Mouse (Mus musculus): ENCODE measurements around the gene Gm5767.

Gene Gm5767

GRCm38 (mm10) chr16:8670041-8671035 is 10.2 kb upstream of the Gm5767 start:
- DNase-seq (ENCODE audit: low spot score) = no peak

DNA sequence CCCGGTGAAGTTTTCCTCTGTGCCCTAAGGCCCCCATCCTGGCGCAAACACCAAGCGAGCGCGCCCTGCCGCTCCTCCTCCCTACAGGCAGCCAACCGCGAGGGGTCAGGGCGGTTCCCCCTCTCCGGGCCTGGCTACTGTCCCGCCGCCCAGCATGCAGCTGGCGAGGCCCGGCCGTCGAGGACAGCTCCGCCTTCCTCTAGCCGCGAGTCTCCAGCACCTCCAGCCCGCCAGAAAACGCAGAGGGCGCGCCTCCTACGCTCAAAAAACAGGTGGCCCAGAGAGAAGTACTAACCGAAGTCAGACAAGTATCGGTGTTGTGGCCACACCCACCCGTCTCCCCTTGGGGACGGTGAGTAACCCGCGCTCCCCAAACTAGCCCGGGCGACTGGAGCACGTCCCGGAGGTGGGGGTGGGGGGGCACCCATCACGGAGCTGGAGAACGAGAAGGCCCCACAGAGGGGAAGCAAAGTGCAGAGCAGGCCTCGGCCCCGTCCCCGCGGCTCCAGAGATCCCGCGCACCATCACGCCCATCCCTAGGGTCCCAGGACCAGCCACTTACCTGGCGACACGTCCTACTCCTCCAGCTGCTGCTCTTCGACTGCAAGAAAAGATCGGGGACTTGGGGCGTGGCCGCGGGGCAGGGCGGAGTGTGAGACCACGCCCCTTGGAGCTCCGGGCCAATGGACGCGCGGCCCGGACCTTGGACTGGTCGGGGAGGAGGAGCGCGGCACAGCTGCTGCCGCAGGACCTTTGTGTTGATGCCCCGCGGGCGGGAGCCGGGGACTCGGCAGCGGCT is 8.8 kb upstream of the Gm5767 start, which contains the start of gene Carhsp1:
Gene Carhsp1 (minus strand): TSS at position 605 of the 799 bp plus-strand sequence.
- DNase-seq (ENCODE audit: low spot score) = peak; percentile 89

- DNase-seq (ENCODE audit: low spot score) = no peak
Measured at GRCm38 (mm10) chr16:8672350-8672687, 8.3 kb upstream of the Gm5767 start.

- no peak for DNase-seq (ENCODE audit: low spot score)
Measured at GRCm38 (mm10) chr16:8672811-8673210, 7.8 kb upstream of the Gm5767 start.

GRCm38 (mm10) chr16:8673343-8673742 is 7.2 kb upstream of the Gm5767 start:
- no peak for DNase-seq (ENCODE audit: low spot score)

DNA sequence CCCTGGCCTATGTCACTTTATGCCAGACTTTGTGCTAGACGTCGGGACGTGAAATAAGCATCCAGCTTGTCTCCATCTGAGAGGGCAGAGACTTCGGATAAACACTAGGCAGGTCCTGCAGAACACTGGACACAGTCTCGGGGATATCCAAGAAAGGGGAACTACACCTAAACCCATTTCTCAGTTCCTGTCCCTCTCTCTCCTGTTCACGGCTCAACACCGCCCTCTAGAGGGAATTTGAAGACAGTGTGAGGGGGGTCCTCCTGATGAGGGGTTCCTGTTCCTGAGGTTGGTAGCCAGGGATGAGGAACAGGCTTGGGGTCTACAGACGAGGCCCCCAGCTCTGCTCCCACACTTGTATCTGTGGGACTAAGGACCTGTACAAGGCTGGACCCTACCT is 6.4 kb upstream of the Gm5767 start:
- no peak for DNase-seq (ENCODE audit: low spot score)

GRCm38 (mm10) chr16:8675559-8675958 is 5.0 kb upstream of the Gm5767 start:
- no peak for DNase-seq (ENCODE audit: low spot score)

- DNase-seq (ENCODE audit: low spot score) = no peak
Measured at GRCm38 (mm10) chr16:8676228-8676627, 4.3 kb upstream of the Gm5767 start.

DNA sequence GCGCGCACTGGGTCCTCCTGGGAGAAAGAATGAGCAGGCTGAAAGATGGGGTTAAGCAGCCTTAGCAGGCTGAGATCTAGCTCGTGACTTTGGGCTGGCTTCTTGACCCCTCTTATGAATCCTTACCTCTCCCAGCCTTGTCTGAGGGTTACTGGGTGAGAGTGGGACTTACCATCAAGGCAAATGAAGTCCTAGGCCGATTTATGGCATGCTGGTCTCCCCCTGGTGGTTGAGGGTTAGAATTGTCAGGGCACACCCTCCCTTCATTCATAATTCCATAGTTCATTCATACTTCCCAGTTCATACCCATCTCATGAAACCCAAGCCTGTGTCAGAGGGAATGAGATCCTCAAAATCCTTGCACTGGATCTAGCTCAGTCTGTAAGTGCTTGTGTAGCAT is 3.8 kb upstream of the Gm5767 start:
- DNase-seq (ENCODE audit: low spot score) = peak; percentile 55

- DNase-seq (ENCODE audit: low spot score) = no peak
Measured at GRCm38 (mm10) chr16:8678035-8678434, 2.5 kb upstream of the Gm5767 start.

DNA sequence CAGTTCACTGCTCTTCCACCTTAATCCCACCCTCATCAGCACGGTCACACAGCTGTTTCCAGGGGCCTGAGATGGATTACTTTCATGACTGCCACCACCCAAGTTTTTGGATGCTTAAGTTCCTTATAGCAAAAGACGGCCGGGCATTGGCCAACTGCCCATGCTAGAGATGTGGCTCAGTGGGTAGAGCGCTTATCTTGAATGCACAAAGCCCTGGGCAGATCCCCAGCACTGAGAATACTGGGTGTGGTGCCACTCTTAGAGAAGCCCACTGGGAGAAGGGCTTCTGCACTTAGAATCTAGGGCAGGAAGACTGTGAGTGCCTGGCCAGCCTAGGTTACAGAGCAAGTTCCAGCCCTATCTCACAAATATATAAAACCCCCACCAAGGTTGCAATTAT is 1.9 kb upstream of the Gm5767 start:
- no peak for DNase-seq (ENCODE audit: low spot score)

- DNase-seq (ENCODE audit: low spot score) = no peak
Measured at GRCm38 (mm10) chr16:8679780-8680179, 790 bp upstream of the Gm5767 start.

DNA sequence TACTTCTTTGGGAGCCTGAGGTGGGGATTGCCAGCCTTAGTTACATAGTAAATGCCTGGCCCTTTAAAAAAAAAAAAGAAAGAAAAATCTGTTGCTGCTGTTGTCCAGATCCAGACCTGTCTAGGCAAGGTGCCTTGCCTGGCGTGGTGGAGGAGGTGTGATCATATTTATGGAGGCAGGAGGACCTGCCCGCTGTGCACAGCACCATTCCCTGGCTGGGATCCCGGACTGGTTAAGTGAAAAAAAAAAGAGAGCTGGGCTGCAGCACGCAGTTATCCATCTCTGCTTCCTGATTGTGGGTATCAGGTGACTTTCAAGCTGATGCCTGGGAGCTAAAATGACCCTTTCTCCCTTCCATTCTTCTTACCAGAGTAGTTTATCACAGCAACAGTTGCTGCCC is 4.5 kb downstream of the Gm5767 start:
- DNase-seq (ENCODE audit: low spot score) = no peak

DNA sequence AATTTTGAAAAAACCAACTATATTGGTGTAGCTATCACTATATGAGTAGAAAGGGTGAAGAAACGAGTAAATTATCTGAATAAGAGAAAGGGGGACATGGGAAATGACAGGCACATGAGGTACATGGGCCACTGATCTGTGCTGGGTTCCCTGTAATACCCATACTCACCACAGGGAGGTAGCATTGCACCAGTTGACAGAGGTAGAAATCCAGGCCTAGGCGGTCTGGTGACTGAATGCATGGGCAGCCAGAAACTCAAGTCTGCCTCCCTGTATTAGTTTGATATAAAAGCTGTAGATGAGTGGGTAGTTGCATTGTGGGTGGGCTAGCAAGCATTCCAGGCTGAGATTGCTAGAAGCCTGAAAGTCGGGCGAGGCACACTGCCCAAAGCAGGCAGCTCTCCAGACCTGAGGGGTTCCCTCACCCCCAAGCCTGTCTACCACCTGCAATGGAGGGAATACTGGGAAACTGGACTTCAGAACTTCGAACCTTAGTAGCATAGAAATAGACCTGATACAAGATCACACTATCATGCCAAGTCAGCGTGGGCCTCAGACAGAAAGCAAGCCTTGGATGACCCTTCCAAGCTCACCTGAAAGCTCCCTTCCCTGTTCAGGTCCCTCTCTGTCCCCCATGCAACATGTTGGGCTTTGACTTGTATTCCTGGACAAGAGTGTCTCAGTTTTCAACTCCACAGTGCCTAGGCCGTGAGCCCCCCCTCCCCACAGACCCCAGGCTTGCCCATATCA is 5.7 kb downstream of the Gm5767 start:
- DNase-seq (ENCODE audit: low spot score) = peak; percentile 71

DNA sequence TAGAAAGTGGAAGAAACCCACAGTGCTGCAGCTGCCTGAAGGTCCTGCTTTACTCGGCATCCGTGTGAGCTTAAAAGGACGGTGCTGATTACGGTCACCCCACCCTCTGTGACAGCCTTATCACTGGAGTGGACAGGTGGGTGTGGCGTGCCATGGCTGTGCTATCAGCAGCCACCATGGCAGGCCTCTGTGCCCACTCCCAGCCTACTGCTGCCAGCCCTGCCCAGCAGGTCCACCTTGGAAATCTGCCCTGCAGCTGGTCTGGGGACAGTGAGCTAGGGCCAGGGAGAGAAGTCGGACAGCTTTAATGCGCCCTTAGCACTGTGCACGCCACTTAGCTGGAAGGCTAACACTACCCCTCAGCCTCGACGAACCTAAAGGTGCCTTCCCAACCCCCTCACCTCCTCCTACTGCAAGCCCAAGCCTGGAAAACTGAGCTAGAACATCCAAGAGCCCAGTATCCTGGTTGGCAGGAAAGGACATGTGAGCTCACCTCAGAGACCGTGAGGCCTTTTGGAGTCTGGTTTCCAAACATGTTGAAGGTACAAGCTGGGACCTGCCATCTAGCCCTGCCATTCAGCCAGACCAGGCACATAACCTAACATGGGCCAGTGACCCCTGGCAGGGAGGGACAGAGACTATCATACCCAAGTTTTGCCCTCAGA is 6.4 kb downstream of the Gm5767 start:
- DNase-seq (ENCODE audit: low spot score) = no peak

GRCm38 (mm10) chr16:8687559-8688112 is 7.1 kb downstream of the Gm5767 start:
- DNase-seq (ENCODE audit: low spot score) = no peak

DNA sequence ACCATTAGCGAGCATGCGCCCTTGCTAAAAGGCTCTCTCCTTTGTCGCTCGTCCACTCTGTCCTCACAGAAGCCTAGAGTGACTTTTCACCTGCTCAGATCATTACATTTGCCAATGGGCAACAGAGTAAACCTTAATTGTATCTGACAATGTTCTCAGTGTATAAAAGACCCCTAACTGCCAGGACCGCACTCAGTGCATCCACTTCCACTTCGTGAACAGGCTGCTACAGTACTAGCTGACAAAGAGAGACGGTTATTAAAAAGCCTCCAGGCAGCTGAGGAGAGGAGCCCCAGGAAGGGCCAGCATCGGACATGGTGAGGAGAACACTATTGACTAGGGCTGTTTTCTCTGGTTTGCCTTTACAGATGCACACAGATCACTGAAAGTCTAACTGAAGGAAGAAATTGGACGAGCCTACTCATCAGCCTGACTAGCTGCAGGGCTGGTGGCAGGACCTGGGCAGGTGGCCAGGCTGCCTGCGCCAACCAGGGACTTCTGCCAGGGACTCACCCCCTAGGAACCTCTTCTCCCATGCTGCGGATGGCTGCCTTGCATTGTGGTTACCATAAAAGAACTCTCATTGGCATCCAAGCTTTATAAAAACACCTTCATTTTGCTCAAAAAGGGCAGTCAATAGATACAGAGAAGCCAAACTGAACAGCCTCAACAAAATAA is 9.5 kb downstream of the Gm5767 start:
- peak; percentile 39 for DNase-seq (ENCODE audit: low spot score)

DNA sequence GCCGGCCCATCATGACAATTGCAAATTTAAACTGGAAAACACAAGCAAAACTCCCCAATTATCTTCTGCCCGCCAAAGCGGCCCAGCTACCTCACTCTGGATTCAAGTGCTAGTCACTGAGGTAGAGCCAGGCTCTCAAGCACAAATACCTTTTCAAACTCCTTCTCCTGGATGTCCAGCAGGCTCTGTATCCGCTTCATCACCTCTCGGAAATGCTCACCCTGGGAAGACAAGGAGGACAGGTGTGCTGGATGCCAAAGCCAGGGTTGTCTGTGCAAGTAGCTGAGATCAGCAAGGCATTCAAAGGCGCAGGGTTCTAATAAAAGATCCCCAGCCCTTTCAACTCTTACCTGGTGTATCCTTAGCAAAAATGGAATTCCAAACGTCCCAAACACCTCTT is 10.6 kb downstream of the Gm5767 start:
- DNase-seq (ENCODE audit: low spot score) = no peak

- no peak for DNase-seq (ENCODE audit: low spot score)
Measured at GRCm38 (mm10) chr16:8699556-8699955, 19.0 kb downstream of the Gm5767 start.

GRCm38 (mm10) chr16:8700586-8700985 is 20.0 kb downstream of the Gm5767 start:
- DNase-seq (ENCODE audit: low spot score) = no peak

GRCm38 (mm10) chr16:8711998-8712397 is 31.4 kb downstream of the Gm5767 start:
- DNase-seq (ENCODE audit: low spot score) = no peak
